Mouse (Mus musculus): ENCODE data around the gene Mrap.

DNA sequence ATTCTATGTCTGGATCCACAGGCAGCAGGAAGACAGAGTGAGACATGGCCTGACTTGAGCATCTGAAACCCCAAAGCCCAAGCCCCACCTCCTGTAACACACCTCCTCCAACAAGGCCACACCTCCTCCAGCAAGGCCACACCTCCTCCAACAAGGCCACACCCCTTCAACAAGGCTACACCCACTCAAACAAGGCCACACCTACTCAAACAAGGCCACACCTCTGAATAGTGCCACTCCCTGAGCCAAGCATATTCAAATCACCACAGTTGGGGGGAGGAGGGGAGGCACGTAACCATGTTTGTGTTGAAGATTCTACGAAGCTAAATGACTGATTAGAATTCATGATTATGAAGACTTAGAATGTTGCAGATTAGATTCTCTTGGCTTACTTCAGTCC, 36.5 kb upstream of the Mrap start:
- TF ChIP-seq TAL1 (conservative IDR thresholded peaks at IDR 0.05; ENCODE audit: low read depth, low read length) (no peak), GATA1 (IDR thresholded peaks at IDR 0.05; ENCODE audit: borderline replicate concordance, low read length) (no peak), CTCF (IDR thresholded peaks at IDR 0.05; ENCODE audit: low read depth, low read length) (no peak), GATA2 (IDR thresholded peaks at IDR 0.05; ENCODE audit: borderline replicate concordance, low read depth, low read length) (no peak), POLR2AphosphoS5 (IDR thresholded peaks at IDR 0.05; ENCODE audit: insufficient replicate concordance, low read depth, low read length) (no peak)
